Mouse (Mus musculus) embryonic fibroblast, embryonic 13.5 days (primary cell): Measurements from ENCODE around the gene Hoxc8. TPM values are rescaled to one million over a fixed set of nuclear protein-coding genes. Genes with fewer than 3 reads are reported as not detected.

Experiments
- H3K27ac ChIP-seq: 2 replicates; pipeline ENCODE4 v1.5.1; 2012; ENCODE audit warnings: low read length, control low read depth, inconsistent platforms; ENCODE audit not compliant: insufficient read depth
- H3K4me1 ChIP-seq: 2 replicates; pipeline ENCODE4 v1.6.1; 2011; ENCODE audit warnings: low read length; ENCODE audit not compliant: control insufficient read depth, insufficient read depth
- H3K4me3 ChIP-seq: 2 replicates; pipeline ENCODE4 v1.5.1; 2011; ENCODE audit warnings: mild to moderate bottlenecking, control low read depth, low read length; ENCODE audit not compliant: insufficient read depth
- CTCF ChIP-seq: IDR thresholded peaks from 2 replicates; pipeline ENCODE4 v1.5.1; 2011; ENCODE audit warnings: mild to moderate bottlenecking, control low read depth, low read length, moderate library complexity, borderline replicate concordance; ENCODE audit not compliant: insufficient read depth
- POLR2A ChIP-seq: IDR thresholded peaks from 2 replicates; pipeline ENCODE4 v1.6.1; 2011; ENCODE audit warnings: low read depth, mild to moderate bottlenecking, control low read depth, low read length, moderate library complexity
- polyA plus RNA-seq: library from polyadenylated mRNA; stranded (reverse); fragments of >200 nt; gene quantifications from 2 replicates; pipeline ENCODE4 v1.2.4, GENCODE M21; 2011; ENCODE audit warnings: low read depth; ENCODE audit not compliant: missing spikeins, insufficient read length

The Hoxc8 gene
- polyA plus RNA-seq, 1 experiment = 28.5 TPM

GRCm38 (mm10) chr15:103037579-103037978 is 47.2 kb downstream of the Hoxc8 start:
- no peak overlapping the region for H3K4me3 ChIP-seq
- no peak for TF ChIP-seq POLR2A
- TF ChIP-seq CTCF = no peak
- peaks cover 5% of the 10 kb centered on the region for H3K4me1 ChIP-seq
- H3K27ac ChIP-seq = no peak overlapping the region

- no peak overlapping the region for H3K4me3 ChIP-seq
- TF ChIP-seq CTCF (no peak), POLR2A (no peak)
- H3K27ac ChIP-seq = peak overlapping the region; percentile 42; the same call in 1 of the 2 replicates
- peaks cover 2% of the 10 kb centered on the region; the same call in 1 of the 2 replicates for H3K4me1 ChIP-seq
Observed at GRCm38 (mm10) chr15:103038701-103039480, 48.5 kb downstream of the Hoxc8 start.

- TF ChIP-seq POLR2A (no peak), CTCF (no peak)
- Histone ChIP-seq H3K4me1 (peaks cover 2% of the 10 kb centered on the region; the same call in 1 of the 2 replicates), H3K4me3 (no peak overlapping the region), H3K27ac (peak overlapping the region; percentile 42; the same call in 1 of the 2 replicates)
Observed at GRCm38 (mm10) chr15:103039609-103040008, 49.2 kb downstream of the Hoxc8 start.

GRCm38 (mm10) chr15:103040601-103041000 is 50.2 kb downstream of the Hoxc8 start:
- peak overlapping the region; percentile 63 for H3K27ac ChIP-seq
- no peak overlapping the region for H3K4me3 ChIP-seq
- no peak for TF ChIP-seq POLR2A
- peaks cover 2% of the 10 kb centered on the region; the same call in 1 of the 2 replicates for H3K4me1 ChIP-seq

- Histone ChIP-seq H3K4me3 (no peak overlapping the region), H3K4me1 (peaks cover 2% of the 10 kb centered on the region; the same call in 1 of the 2 replicates)
Observed at GRCm38 (mm10) chr15:103041613-103042012, 51.2 kb downstream of the Hoxc8 start.

GRCm38 (mm10) chr15:103042209-103042608 is 51.8 kb downstream of the Hoxc8 start:
- TF ChIP-seq CTCF = no peak
- TF ChIP-seq POLR2A = no peak
- Histone ChIP-seq H3K4me3 (no peak overlapping the region), H3K4me1 (peaks cover 2% of the 10 kb centered on the region; the same call in 1 of the 2 replicates), H3K27ac (no peak overlapping the region)

More at GRCm38 (mm10) chr15:103041613-103042012, 51.2 kb downstream of the Hoxc8 start:
- no peak for TF ChIP-seq CTCF
- H3K27ac ChIP-seq = peak overlapping the region; percentile 63

Other genes starting within 250 kb of the Hoxc8 start
- 0.21 TPM in 1 of 2 replicates, not detected in the other for gene Hoxc13, start 69.5 kb upstream of the Hoxc8 start, polyA plus RNA-seq
- gene Hoxc12, start 53.9 kb upstream of the Hoxc8 start, polyA plus RNA-seq = not detected in 2 replicates
- gene Hoxc11, start 36.2 kb upstream of the Hoxc8 start, polyA plus RNA-seq = 0.40 and 1.2 TPM in 2 replicates
- gene Hoxc10, start 23.8 kb upstream of the Hoxc8 start, polyA plus RNA-seq = 7.3 and 16.6 TPM in 2 replicates
- gene Hoxc5, start 23.2 kb upstream of the Hoxc8 start, polyA plus RNA-seq = 7.6 and 11.0 TPM in 2 replicates
- 4.9 and 6.2 TPM in 2 replicates for gene Hoxc9, start 14.2 kb upstream of the Hoxc8 start, polyA plus RNA-seq
- 42.6 and 61.8 TPM in 2 replicates for gene Hoxc6, start 7.7 kb downstream of the Hoxc8 start, polyA plus RNA-seq
- gene Hoxc4, start 28.3 kb downstream of the Hoxc8 start, polyA plus RNA-seq = 12.5 and 12.6 TPM in 2 replicates
- gene Smug1, start 176.5 kb downstream of the Hoxc8 start, polyA plus RNA-seq = 10.4 and 11.0 TPM in 2 replicates
- 132 and 172 TPM in 2 replicates for gene Cbx5, start 249.2 kb downstream of the Hoxc8 start, polyA plus RNA-seq
- 509 and 719 TPM in 2 replicates for gene Hnrnpa1, start 249.8 kb downstream of the Hoxc8 start, polyA plus RNA-seq